Mouse (Mus musculus): ENCODE results near the gene Lgals7.
A peak's percentile ranks its signal among the peaks of the same experiment; 100 is the strongest.

Gene Lgals7

DNA sequence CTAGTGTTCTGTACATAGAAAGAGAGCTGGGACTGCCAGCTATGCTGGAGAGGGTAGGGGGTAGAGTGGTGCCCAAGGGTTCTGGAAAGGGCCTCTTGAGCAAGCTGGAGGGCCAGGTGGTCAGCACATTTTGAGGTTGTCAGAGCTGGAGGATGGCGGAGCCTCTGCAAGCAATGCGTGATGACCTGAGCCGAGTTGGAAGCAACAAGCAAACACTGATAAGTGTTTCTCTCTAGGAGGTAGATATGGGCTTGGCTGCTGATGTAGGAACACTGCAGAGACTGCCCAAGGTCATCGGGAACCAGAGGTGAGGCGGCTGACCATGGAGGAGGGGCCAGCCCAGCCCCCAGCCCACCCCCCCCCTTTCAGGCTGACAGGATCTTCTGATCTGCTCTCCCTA lies 32.7 kb upstream of the Lgals7 start:
- no peak for DNase-seq

GRCm38 (mm10) chr7:28831411-28832125 lies 32.1 kb upstream of the Lgals7 start:
- no peak for DNase-seq

DNA sequence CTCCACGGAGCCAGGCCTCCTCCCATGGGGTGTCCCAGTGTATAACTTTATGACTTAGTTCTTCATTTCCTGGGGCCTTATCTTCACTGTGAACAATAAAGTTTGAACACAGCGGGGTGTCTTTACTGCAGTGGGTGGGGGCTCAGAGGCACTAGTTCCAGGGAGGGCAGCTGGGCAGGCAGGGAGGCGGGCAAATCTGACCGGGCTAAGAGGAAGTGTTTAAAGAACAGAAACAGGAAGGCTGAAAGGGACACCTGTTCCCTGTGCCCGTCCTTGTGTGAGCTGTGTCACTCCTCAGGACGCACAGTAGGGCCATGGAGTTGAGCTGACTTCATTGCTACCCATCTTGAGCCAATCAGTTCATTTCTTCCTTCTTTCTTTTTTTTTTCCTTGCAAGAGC lies 31.5 kb upstream of the Lgals7 start:
- no peak for DNase-seq

- no peak for DNase-seq
Observed at GRCm38 (mm10) chr7:28833723-28834347, 29.8 kb upstream of the Lgals7 start, which contains the start of gene Lgals4. Gene Lgals4, plus strand, starts transcription at chr7:28833854.

DNA sequence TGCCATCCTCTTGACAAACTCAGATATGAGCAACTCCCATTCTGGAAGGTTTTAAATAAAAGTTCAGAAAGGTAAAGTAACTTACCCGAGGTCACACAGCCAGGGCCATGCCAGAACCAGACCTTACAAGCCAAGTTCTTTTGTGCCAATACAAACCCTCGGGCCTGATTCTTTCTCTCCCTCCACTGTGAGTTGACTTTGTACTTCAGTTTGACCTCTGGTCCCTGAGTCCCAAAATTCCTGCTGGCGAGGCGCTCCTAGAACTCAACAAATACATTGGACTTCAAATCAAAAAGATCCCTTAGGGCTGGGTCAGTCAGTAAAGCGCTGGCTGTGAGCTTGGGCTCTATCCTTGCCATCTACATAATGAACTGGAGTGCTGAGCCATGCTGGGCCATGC lies 26.7 kb upstream of the Lgals7 start:
- no peak for DNase-seq

- peak; percentile 72 to 82 for DNase-seq
Observed at GRCm38 (mm10) chr7:28838331-28838730, 25.3 kb upstream of the Lgals7 start.

DNA sequence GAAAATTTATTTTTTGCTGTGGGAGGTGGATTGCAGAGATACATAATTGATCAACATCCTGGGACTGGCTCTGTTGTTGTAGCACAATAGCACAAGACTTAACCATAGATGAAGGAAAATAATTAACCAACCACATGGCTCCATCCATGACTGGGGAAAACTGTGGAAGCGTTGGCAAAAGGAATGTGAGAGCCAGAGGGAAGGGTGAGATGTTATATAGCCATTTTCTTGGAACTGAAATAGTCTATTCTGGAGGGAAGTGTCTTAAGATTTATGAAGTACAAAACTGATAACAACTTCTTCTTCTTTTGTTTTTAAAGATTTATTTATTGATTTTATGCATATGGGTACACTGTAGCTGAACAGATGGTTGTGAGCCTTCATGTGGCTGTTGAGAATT lies 16.4 kb upstream of the Lgals7 start:
- DNase-seq = no peak

GRCm38 (mm10) chr7:28849700-28850236 lies 13.9 kb upstream of the Lgals7 start:
- DNase-seq = no peak

DNA sequence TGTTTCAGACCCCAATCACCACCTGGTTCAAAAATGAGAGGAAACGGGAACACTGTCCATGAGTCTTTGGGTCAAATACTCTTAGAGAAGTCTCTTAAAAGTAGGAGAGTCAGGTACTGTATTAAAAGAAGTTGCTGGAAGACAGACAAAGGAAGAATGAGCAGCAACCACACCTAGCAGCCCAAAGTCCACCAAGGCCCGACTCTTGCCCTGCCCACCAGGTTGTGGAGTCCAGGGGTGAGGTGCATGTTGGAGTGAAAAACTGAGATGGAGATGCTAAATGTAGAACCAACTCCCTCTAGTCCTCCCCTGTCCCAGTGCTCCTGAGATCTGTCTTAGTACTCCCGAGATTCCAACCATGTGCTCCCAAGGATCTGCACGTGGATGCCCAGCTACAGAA lies 13.0 kb upstream of the Lgals7 start:
- DNase-seq = no peak

- DNase-seq = no peak
Observed at GRCm38 (mm10) chr7:28859953-28860352, 3.7 kb upstream of the Lgals7 start.

GRCm38 (mm10) chr7:28860898-28861297 lies 2.8 kb upstream of the Lgals7 start:
- no peak for DNase-seq

DNA sequence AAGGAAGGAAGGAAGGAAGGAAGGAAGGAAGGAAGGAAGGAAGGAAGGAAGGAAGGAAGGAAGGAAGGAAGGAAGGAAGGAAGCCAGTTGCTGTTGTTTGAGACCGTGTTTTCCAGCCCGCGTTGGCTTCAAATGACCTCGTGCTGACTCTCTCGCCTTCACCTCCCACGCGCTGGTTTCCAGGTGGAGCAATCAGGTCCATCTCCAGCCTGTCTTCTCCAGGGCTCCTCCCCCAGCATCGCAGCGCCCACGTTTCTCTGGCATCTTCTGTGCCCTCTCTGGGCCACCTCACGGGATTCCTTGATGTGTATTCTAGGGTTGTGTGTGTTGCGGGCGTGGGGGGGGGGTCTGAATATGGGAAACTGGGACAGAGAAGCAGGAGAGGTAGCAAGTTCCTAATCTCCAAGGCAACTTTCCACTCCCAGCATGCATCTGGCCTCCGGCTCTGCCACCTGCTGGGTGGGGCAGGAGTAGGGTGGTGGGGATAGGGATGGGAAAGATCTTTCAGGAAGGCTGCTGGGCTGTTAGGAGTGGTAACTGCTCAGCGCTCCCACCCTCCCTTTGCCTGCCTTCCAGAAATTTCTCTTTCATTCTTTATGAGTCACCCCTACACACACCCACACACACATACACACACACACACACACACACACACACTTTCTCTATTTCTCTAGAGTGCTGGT lies 695 bp upstream of the Lgals7 start:
- DNase-seq = no peak

DNA sequence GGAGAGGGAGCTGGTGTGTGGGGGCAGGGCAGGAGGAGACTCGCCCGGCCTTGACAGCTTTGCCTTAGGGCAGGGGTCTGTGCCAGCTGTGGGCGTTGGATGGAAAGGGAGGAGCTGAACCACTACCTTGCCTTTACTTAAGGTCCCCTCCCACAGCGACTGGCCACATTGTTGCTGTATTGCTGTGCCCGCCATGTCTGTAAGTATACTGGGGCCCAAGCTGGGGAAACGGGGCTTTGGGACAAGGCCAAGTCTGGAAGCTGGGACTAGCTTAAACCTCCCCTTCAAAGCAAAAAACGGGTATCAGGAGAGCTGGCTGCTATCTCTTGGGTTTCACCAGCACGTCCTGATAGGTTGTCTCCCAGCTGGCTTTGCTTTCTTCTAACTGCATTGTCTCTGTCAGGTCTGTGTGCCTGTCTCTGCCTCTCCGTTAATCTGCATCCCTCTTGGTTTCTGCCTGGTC lies 666 bp downstream of the Lgals7 start:
- peak in 1 of 2 experiments; percentile 40 for DNase-seq

GRCm38 (mm10) chr7:28865481-28866300 lies 2.0 kb downstream of the Lgals7 start:
- DNase-seq = peak; percentile 59 to 65

GRCm38 (mm10) chr7:28866769-28867507 lies 3.3 kb downstream of the Lgals7 start:
- DNase-seq = no peak

DNA sequence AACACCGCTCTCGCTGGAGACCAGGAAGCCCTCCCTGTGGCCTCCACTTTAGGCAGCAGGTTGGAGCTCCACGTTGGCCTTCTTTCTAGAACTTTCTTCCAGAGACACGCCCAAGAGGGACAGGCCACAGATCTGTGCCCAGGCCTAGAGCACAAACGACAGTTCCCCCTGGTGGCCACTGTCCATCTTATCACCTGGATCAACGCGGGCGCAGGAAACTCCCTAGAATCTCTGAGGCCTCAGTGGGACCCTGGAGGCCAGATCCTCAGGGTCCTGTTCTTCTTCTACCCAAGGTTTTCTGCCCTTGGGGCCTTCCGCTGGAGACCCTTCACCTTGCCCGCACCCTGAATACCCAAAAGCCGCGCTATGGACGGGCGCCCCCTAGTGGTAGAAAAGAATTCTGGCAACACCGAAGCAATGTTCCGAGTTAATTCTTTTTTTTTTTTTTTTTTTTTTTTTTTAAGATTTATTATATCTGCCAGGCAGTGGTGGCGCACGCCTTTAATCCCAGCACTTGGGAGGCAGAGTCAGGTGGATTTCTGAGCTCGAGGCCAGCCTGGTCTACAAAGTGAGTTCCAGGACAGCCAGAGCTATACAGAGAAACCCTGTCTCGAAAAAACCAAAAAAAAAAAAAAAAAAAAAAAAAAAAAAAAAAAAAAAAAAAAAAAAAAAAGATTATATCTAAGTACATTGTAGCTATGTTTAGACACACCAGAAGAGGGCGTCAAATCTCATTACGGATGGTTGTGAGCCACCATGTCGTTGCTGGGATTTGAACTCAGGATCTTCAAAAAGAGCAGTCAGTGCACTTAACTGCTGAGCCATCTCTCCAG lies 4.1 kb downstream of the Lgals7 start:
- peak; percentile 83 to 87 for DNase-seq

- DNase-seq = no peak
Observed at GRCm38 (mm10) chr7:28870901-28871664, 7.4 kb downstream of the Lgals7 start.

- no peak for DNase-seq
Observed at GRCm38 (mm10) chr7:28874565-28874964, 10.9 kb downstream of the Lgals7 start.

GRCm38 (mm10) chr7:28876099-28876498 lies 12.4 kb downstream of the Lgals7 start:
- no peak for DNase-seq

DNA sequence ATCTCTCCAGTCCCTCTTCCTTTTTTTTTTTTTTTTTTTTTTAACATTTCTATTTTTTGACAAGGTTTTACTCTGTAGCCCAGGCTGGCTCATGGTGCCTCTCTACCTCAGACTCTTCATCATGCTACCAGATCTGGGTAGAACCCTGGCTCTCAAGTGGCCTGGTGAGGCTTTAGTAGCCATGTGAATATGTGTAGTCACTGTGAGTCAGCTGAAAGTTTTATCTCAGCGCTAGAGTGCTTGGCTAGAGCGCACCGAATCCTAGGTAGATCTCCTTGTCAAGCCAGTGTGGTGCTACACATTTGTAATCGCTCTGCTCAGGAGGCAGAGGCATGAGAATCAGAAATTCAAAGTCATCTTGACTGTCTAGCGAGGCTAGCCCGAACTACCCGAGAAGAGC lies 13.5 kb downstream of the Lgals7 start:
- no peak for DNase-seq
